Mouse (Mus musculus) cerebellum, postnatal 14 days (tissue): ENCODE results near the gene Mrpl34.
"Not testable (repeated sequence)": the region's sequence is repeated elsewhere in the genome, so short reads cannot be mapped to it uniquely, and the experiment has no call there.

Source experiments
- DNase-seq, 2 experiments: peaks; one replicate each; pipeline ENCODE4 v3.0.0; 2021; ENCODE audit warnings: mixed read lengths in 2 of 2

Mrpl34 gene

DNA sequence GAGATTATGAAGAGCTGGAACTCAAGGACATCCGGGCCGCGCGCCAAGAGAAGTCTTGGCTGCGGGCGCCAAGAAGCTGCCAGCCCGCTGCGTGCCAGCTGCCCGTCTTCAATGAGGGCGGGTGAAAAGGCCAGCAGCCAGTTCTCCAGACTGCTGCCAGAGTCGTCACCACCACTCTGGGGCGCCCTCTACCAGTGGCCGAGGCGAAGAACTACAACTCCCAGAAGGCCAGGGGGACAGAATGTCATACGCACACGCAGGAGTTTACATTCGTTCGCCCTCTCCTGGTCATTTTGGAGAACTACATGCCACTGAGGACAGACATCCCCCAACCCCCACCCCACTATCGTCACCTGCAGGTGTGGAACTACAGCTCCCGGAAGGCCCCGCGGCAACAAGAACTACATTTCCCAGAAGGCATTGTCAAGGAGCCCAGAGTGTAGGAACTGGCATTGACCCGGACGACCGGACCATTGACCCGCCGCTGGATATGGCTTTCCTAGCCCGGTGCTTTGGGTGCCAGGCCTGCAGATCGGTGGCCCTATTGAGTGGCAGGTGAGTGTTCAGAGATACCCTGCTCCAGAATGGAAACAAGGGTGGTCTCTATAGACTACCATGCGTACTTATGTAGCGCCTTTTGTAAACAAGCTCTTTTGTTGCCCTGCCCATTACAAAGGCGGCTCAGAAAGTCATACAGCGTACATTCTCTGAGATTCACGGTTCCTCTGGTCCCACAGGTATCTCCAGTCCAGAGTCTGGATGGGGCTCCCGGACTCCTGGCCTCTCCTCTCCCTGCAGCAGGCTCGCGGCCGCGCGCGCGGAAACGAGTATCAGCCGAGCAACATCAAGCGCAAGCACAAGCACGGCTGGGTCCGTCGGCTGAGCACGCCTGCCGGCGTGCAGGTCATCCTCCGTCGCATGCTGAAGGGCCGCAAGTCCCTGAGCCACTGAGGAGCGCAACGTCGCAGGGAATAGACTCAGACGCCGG lies at the start of gene Mrpl34:
Mrpl34 (plus strand) TSS at position 447 of the 988 bp plus-strand sequence.
- peak; percentile 99 for DNase-seq

GRCm38 (mm10) chr8:71422121-71422520 lies 42.6 kb upstream of the Mrpl34 start:
- DNase-seq = no peak

DNA sequence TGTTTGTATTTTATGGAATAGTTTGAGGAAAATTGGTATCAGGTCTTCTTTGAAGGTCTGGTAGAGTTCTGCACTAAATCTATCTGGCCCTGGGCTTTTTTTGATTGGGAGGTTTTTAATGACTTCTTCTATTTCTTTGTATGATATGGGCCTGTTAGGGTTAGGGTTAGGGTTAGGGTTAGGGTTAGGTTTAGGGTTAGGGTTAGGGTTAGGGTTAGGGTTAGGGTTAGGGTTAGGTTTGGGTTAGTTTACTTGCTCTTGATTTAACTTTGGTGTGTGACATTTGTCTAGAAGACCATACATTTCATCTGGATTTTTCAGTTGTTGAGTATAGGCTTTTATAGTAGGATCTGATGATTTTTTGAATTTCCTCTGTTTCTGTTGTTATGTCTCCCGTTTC lies 31.8 kb upstream of the Mrpl34 start:
- not testable (repeated sequence) for DNase-seq

- no peak for DNase-seq
Measured at GRCm38 (mm10) chr8:71437041-71437440, 27.7 kb upstream of the Mrpl34 start.

GRCm38 (mm10) chr8:71441404-71441803 lies 23.4 kb upstream of the Mrpl34 start:
- peak; percentile 67 to 71 for DNase-seq

DNA sequence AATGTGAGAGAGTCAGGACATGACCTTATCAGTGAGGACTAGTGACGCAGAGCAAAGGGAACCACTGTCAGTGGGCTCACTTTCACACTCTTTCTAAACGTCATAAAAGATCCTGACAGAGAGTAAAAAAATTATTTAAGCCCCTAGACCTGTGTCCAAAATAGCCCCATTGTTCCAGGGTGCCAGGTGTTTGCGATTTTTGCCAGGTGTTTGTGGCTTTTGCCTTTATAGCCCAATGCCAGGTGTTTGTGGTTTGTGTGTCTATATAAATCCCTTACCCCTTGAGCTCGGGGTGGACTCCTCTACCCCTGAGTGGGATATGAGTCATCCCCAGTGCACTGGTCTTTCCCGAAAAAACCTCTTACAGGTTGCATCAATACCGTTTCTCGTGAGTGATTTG lies 19.7 kb upstream of the Mrpl34 start:
- DNase-seq = no peak

GRCm38 (mm10) chr8:71451337-71451736 lies 13.4 kb upstream of the Mrpl34 start:
- DNase-seq = no peak

DNA sequence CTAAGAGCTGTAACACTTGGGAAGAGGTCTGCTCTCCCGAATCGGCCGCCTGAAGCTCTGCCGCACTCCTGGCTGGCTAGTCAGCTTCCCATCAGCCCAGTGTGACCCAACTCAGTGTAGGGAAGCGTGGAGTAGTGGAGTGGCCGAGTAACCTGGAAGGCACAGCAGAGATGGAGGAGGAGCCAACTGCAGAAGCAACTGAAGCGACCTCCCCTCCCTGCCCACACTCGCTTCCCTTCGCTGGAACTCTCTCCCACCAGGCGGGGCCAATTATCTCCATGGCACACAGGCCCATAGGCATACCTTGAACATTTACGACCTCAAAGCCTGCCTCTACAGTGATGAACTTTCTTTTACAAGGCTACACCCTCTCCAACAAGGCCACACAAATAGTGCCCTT lies 13.0 kb upstream of the Mrpl34 start:
- no peak for DNase-seq

DNA sequence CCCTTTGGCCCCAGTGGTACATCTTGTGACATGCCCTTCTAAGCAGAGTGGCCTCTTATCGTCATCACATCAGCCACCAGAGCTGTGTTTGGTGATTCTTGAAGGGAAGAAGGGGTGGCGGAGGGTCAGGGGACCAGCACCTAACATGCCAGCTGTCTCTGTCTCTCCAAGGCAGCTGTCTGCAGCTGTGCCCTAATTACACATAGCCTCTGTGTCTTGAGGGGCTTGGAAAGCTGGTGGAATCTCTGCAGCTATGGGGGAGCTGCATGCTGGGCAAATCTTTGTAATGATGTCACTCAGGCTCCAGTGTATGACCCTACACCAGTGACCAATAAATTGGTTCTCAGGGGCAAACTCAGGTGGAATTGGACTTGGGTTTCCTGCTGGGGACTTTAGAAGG lies 12.1 kb upstream of the Mrpl34 start:
- DNase-seq = no peak

DNA sequence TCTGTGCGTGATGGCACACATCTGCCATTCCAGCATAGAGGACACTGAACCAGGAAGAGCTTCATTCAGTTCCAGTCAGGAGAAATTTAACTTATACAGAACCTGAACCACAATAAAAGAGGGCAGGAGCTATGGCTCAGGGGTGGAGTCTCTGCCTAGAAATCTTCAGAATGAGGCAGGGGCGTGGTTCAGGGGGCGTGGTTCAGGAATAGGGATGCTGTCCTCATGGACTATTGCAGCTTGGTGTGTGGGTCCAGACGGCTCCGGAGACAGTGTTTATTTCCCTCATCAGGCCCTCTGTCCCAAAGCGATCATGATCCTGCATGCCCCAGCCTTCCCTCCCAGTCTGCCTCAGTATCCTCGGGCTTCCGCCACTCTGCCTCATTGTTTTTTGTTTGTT lies 10.1 kb upstream of the Mrpl34 start:
- no peak for DNase-seq

- peak in 1 of 2 experiments; percentile 20 for DNase-seq
Measured at GRCm38 (mm10) chr8:71456906-71457305, 7.9 kb upstream of the Mrpl34 start.

GRCm38 (mm10) chr8:71457659-71458270 lies 7.0 kb upstream of the Mrpl34 start:
- DNase-seq = peak in 1 of 2 experiments; percentile 6

GRCm38 (mm10) chr8:71460716-71461115 lies 4.0 kb upstream of the Mrpl34 start:
- no peak for DNase-seq

GRCm38 (mm10) chr8:71461152-71461840 lies 3.5 kb upstream of the Mrpl34 start:
- DNase-seq = peak in 1 of 2 experiments; percentile 47

DNA sequence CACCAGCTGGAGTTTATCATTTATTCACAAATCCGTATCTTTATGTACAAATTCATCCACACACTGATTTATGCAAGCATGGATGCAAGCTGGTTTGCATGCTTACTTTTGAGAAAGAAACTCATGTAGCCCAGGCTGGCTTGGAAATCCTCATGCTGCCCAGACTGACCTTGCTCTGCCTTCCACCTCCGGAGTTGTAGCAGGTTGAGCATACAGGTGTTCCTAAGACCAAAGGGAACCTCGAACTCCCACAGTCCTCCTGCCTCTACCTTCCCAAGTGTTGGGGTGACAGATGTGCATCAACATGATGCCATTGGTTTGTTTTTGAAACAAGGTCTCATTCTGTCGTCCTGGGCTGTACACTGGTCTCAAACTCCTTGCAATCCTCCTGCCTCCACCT lies 2.6 kb upstream of the Mrpl34 start:
- no peak for DNase-seq

GRCm38 (mm10) chr8:71462786-71463185 lies 2.0 kb upstream of the Mrpl34 start:
- DNase-seq = peak; percentile 72 to 75

DNA sequence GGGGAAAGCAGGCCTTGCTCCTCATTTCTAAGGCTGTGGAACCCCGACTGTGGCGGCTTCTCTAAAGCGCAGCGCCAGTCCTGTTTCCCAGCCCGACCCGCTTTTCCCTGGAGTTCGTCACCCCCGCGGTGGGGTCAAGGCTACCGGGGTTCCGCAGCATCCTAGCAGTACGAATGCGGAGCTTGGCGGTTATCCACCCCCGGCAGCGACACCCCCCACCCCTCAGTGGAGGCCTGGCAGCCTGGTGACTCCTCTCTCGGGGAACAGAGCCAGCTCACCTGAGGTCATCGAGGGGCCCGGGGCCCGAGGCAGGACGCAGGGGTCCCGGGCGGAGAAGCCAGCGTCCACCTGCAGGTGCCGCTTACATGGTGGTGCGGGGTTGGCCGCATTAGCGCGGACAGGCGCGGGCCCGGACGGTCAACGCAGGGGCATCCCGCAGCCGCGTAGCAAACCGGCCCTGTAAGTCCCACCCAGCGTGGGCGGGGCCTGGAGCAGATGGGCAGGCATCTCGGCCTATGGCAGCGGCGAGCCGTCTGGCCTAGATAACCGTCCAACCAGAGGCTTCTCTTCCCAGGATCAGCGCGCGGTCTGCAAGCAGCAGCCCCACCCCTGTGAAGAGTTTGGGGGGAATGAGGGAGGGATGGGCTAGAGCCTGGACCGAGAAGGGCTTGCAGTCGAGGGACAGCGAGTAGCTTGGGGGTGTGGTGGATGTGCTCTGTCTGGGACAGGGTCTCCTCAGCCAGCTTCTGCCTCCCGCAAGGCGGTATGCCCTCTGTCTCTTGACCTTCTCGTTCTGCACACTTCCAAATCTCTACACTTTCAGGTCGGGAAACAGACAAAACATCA lies 1.3 kb upstream of the Mrpl34 start, which contains the start of gene Abhd8:
Abhd8 (minus strand) TSS at position 468 of the 846 bp plus-strand sequence.
- DNase-seq = peak; percentile 99 to 100

DNA sequence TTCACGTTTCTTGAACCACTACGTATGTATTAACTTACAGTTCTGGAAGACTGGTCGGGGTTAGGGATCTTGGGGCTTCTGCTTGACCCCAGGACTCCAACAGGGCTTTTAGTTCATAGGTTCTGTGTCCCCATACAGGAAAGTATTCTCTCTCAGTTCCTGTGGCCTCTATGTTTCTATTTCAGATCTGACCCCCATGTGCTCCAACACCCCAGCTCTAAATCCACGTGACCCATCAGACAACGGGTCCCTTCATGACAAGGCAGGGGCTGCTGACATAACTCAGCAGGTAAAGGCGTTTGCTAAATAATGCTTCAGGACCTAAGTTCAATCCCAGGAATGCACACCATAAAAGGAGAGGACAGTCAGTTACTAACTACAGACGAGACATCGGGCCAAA lies 974 bp downstream of the Mrpl34 start:
- peak in 1 of 2 experiments; percentile 13 for DNase-seq

DNA sequence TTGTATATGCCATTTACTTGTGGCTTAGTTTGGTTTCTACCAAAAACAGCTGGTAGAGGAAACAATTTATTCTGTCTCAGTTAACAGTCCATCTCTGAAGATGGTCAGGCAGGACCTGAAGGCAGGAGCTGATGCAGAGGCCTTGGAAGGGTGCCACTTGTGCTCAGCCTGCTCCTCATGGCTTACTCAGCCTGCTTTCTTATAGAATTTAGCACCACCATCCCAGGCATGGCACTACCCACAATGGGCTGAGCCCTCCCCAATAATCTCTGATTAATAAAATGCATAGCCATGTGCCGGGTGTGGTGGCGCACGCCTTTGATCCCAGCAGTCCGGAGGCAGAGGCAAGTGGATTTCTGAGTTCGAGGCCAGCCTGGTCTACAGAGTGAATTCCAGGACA lies 1.4 kb downstream of the Mrpl34 start:
- DNase-seq = peak in 1 of 2 experiments; percentile 22

DNA sequence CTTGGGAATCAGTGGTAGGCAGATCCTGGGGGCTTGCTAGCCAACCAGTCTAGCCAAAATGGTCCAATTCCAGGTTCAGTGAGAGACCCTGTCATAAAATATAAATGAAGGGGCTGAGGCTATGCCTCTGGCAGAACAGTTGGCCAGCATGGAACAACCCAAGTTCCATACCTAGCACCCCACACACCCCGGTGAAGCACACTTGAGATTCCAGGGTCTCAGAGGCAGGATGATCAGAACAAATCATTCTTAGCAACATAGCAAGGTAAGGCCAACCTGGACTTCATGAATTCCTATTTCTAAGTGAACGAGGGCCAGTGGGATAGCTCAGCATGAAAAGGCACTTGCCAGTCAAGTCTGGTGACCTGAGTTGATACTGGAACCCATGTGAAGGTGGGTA lies 2.4 kb downstream of the Mrpl34 start:
- peak in 1 of 2 experiments; percentile 6 for DNase-seq

DNA sequence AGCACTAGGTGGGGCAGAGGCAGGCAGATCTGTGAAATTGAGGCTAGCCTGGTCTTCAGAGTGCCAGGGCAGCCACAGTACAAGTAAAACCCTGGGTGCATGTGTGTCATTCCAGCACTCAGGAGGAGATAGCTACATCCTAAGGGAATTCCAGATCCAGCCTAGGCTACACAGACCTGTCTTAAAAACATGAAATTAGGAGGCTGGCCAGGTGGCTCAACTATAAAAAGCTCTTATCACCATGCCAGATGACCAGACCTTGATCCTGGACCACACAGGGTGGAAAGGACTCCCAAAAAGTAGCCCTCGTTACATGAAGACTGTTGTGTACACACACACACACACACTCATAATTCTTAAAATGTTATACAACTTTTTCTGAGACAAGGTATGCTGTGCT lies 3.2 kb downstream of the Mrpl34 start:
- peak in 1 of 2 experiments; percentile 10 for DNase-seq

DNA sequence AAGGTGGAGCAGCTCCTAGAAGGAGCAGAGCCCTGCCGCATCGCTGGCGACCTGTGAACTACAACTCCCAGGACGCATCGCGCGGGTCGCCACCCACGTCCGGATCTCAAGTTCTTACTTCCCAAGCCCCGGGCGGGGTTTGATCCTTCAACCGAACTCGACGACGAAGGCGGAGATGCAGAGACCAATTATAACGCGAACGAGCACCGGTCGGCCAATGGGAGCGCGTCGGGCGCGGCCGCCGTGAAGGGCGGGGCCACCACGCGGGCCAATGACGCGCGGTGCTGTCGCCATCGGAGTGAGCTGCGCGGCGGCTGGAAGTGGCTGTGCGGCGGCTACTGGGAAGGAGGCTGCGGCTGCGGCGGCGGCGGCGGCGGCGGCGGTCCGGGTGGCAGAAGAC lies 4.2 kb downstream of the Mrpl34 start, which contains the start of gene Dda1:
Dda1 (plus strand) TSS at position 284 of the 400 bp plus-strand sequence.
- peak; percentile 98 for DNase-seq
